In the genomic region with DNA sequence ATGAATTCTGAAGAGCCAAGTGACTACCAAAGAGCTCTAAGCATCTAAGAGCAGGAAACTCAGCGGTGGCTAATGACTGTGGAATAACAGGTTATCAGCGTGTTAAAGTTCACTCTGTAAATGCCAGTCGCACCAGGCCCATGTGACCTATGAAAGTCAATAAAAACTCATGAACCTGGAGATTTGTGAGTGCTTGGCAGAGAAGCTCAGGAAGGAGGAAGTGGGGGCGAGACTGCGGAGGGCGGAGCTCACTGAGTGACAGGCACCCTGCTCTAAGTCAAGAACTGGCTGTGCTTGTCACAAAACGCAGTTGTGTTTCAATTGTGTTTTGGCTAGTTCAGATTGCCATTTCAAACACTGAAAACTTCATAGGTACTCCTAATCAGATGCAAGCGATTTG, we compare ENCODE assay signal across 10 mouse cellular contexts.
DNase-seq lines count a peak whose midpoint lies in the region; ATAC-seq and TF ChIP-seq lines count a peak whose summit lies in the region.
"Had no signal": no experiment of that assay in that cellular context is flagged by ENCODE, and none has a peak within 500 bp of the region (broad histone marks: within the 10 kb centered on the region; RNA-seq: fewer than 3 reads in every experiment).

No protein-coding gene starts in this region.

- H3K9ac ChIP-seq in heart, adult 2 months (ENCODE audit: low read depth, low read length) = no peak overlapping the region
- no peak overlapping the region for H3K9ac ChIP-seq in heart, embryonic 11.5 days (ENCODE audit: low read depth, low read length)
- H3K9ac ChIP-seq in stomach, embryonic 15.5 days = no peak overlapping the region
- H3K9ac ChIP-seq in hindbrain, embryonic 14.5 days = no peak overlapping the region
- no peak overlapping the region for H3K9ac ChIP-seq in midbrain, embryonic 11.5 days (ENCODE audit: low read length)
- H3K9ac ChIP-seq: hindbrain, embryonic 13.5 days had no signal

- no peaks in the 10 kb centered on the region for H3K79me2 ChIP-seq in heart, adult 2 months (replicated peaks; ENCODE audit: control insufficient read depth, insufficient read depth, low read length)

- no peaks in the 10 kb centered on the region for H3K27me3 ChIP-seq in heart, adult 2 months (ENCODE audit: control insufficient read depth, insufficient read depth, low read length)
- no peaks in the 10 kb centered on the region for H3K27me3 ChIP-seq in heart, embryonic 11.5 days (ENCODE audit: control insufficient read depth, insufficient read depth, low read length)
- no peaks in the 10 kb centered on the region for H3K27me3 ChIP-seq in stomach, embryonic 15.5 days (replicated peaks)
- H3K27me3 ChIP-seq in hindbrain, embryonic 14.5 days (ENCODE audit: control insufficient read depth, insufficient read depth, low read length) = no peaks in the 10 kb centered on the region
- no peaks in the 10 kb centered on the region for H3K27me3 ChIP-seq in midbrain, embryonic 11.5 days (ENCODE audit: control insufficient read depth, insufficient read depth, low read length)
- H3K27me3 ChIP-seq: hindbrain, embryonic 13.5 days had no signal

- peaks cover 2% of the 10 kb centered on the region; the same call in 1 of the 2 replicates for H3K4me1 ChIP-seq in heart, adult 2 months (ENCODE audit: control insufficient read depth, insufficient read depth, low read length)
- H3K4me1 ChIP-seq in heart, embryonic 11.5 days (ENCODE audit: control insufficient read depth, insufficient read depth, low read length) = no peaks in the 10 kb centered on the region
- H3K4me1 ChIP-seq in stomach, embryonic 15.5 days = 0 out of 2 replicates have a peak, but pooled peaks cover 5% of the 10 kb centered on the region
- H3K4me1 ChIP-seq in hindbrain, embryonic 14.5 days (replicated peaks; ENCODE audit: control insufficient read depth, insufficient read depth, low read length) = no peaks in the 10 kb centered on the region
- no peaks in the 10 kb centered on the region for H3K4me1 ChIP-seq in midbrain, embryonic 11.5 days (ENCODE audit: control insufficient read depth, insufficient read depth, low read length)
- H3K4me1 ChIP-seq: hindbrain, embryonic 13.5 days had no signal

- no peak overlapping the region for H3K4me3 ChIP-seq in heart, adult 2 months
- no peak overlapping the region for H3K4me3 ChIP-seq in heart, embryonic 11.5 days (ENCODE audit: low read depth, low read length)
- H3K4me3 ChIP-seq in stomach, embryonic 15.5 days (replicated peaks) = no peak overlapping the region
- no peak overlapping the region for H3K4me3 ChIP-seq in hindbrain, embryonic 14.5 days (replicated peaks; ENCODE audit: low read length)
- H3K4me3 ChIP-seq in midbrain, embryonic 11.5 days (ENCODE audit: low read depth, low read length) = no peak overlapping the region
- H3K4me3 ChIP-seq: hindbrain, embryonic 13.5 days had no signal

- no peaks in the 10 kb centered on the region for H3K9me3 ChIP-seq in heart, embryonic 11.5 days (replicated peaks; ENCODE audit: control insufficient read depth, low read length)
- H3K9me3 ChIP-seq in stomach, embryonic 15.5 days = no peaks in the 10 kb centered on the region
- H3K9me3 ChIP-seq in hindbrain, embryonic 14.5 days (ENCODE audit: control insufficient read depth, low read length) = no peaks in the 10 kb centered on the region
- no peaks in the 10 kb centered on the region for H3K9me3 ChIP-seq in midbrain, embryonic 11.5 days (ENCODE audit: control insufficient read depth, low read length)
- H3K9me3 ChIP-seq: hindbrain, embryonic 13.5 days had no signal

- TF ChIP-seq POLR2A in heart, adult 2 months (IDR thresholded peaks at IDR 0.05; ENCODE audit: insufficient read depth, low read depth, low read length) = no peak

- no peak for TF ChIP-seq CTCF in heart, adult 2 months (IDR thresholded peaks at IDR 0.05)

- H3K27ac ChIP-seq in heart, adult 2 months = peak overlapping the region; percentile 28; the same call in 1 of the 2 replicates
- H3K27ac ChIP-seq in heart, embryonic 11.5 days (ENCODE audit: low read depth, low read length) = no peak overlapping the region
- H3K27ac ChIP-seq in stomach, embryonic 15.5 days = peak overlapping the region; percentile 80
- no peak overlapping the region for H3K27ac ChIP-seq in hindbrain, embryonic 14.5 days
- H3K27ac ChIP-seq in midbrain, embryonic 11.5 days (ENCODE audit: low read depth, low read length) = no peak overlapping the region
- H3K27ac ChIP-seq: hindbrain, embryonic 13.5 days had no signal

- peak; percentile 45 to 51 for DNase-seq in heart, adult 2 months
- DNase-seq in induced T-regulatory cell, adult 2 months (ENCODE audit: low read depth) = peak; percentile 52
- peak; percentile 85 to 88 for DNase-seq in lung, adult 18-20 months
- no peak for DNase-seq in hindbrain, embryonic 14.5 days (ENCODE audit: low spot score)
- DNase-seq in layer of hippocampus, adult 9-10 months (ENCODE audit: low spot score) = no peak
- DNase-seq in midbrain, embryonic 11.5 days (ENCODE audit: low spot score, missing footprints) = no peak
- DNase-seq: cerebellum, postnatal 14 days had no signal

- ATAC-seq in heart, embryonic 11.5 days (replicated peaks; ENCODE audit: insufficient number of reproducible peaks, low FRiP score, low TSS enrichment) = no peak
- ATAC-seq in stomach, embryonic 15.5 days (ENCODE audit: insufficient read depth, low FRiP score, low read depth) = peak; percentile 86
- ATAC-seq in hindbrain, embryonic 14.5 days (ENCODE audit: low FRiP score) = no peak
- no peak for ATAC-seq in midbrain, embryonic 11.5 days (ENCODE audit: low FRiP score)

- H3K4me2 ChIP-seq in heart, embryonic 11.5 days = no peak overlapping the region
- H3K4me2 ChIP-seq in stomach, embryonic 15.5 days = no peak overlapping the region
- H3K4me2 ChIP-seq in hindbrain, embryonic 14.5 days (replicated peaks) = no peak overlapping the region
- H3K4me2 ChIP-seq in midbrain, embryonic 11.5 days = no peak overlapping the region
- H3K4me2 ChIP-seq: hindbrain, embryonic 13.5 days had no signal

- intact Hi-C loops in heart, adult 2 months (cut with DNase I) = loop anchor here (10.0 kb wide), 1 partner anchor 332 kb away; no protein-coding TSS in a partner anchor

- 33% methylated on average over 8 of the region's 8 CpGs for WGBS in heart, adult 2 months
- 69% methylated on average over 8 of the region's 8 CpGs for WGBS in heart, embryonic 11.5 days (ENCODE audit: insufficient replicate concordance)
- 59% methylated on average over 8 of the region's 8 CpGs for WGBS in stomach, embryonic 15.5 days
- 86% methylated on average over 8 of the region's 8 CpGs for WGBS in hindbrain, embryonic 14.5 days
- WGBS in midbrain, embryonic 11.5 days = 85% methylated on average over 8 of the region's 8 CpGs

- TF ChIP-seq EP300 in heart, adult 2 months (IDR thresholded peaks at IDR 0.05; ENCODE audit: insufficient read depth, low read depth, low read length) = no peak

- peaks cover 15% of the 10 kb centered on the region for H3K36me3 ChIP-seq in heart, adult 2 months (ENCODE audit: control insufficient read depth, insufficient read depth, low read length)
- H3K36me3 ChIP-seq in heart, embryonic 11.5 days (ENCODE audit: control insufficient read depth, insufficient read depth, low read length) = peaks cover 6% of the 10 kb centered on the region; the same call in 1 of the 2 replicates
- peaks cover 18% of the 10 kb centered on the region for H3K36me3 ChIP-seq in stomach, embryonic 15.5 days
- H3K36me3 ChIP-seq in hindbrain, embryonic 14.5 days (replicated peaks; ENCODE audit: control insufficient read depth, insufficient read depth) = peaks cover 6% of the 10 kb centered on the region; the same call in 1 of the 2 replicates
- H3K36me3 ChIP-seq in midbrain, embryonic 11.5 days (ENCODE audit: control insufficient read depth, insufficient read depth, low read length) = no peaks in the 10 kb centered on the region

Comparison
In these comparisons a context has a peak if more than half of its experiments do, and no peak if none do; other contexts are left out.
1. H3K27ac ChIP-seq: peak in heart, adult 2 months (single experiment) and stomach, embryonic 15.5 days (single experiment); none in heart, embryonic 11.5 days (single experiment), hindbrain, embryonic 14.5 days (single experiment) and midbrain, embryonic 11.5 days (single experiment).
2. DNase-seq: peak in heart, adult 2 months (2 of 2), induced T-regulatory cell, adult 2 months (single experiment) and lung, adult 18-20 months (2 of 2); none in hindbrain, embryonic 14.5 days (single experiment), layer of hippocampus, adult 9-10 months (single experiment) and midbrain, embryonic 11.5 days (single experiment).